Mouse (Mus musculus): ENCODE measurements at regions not wholly inside any gene's neighbourhood (a gene's known extent, or its start where the extent isn't known, plus 50 kb on each side); places are given as distances from the start of the nearest gene placed in this dataset.
"Not testable (repeated sequence)": the region's sequence is repeated elsewhere in the genome, so short reads cannot be mapped to it uniquely, and the experiment has no call there.

DNA sequence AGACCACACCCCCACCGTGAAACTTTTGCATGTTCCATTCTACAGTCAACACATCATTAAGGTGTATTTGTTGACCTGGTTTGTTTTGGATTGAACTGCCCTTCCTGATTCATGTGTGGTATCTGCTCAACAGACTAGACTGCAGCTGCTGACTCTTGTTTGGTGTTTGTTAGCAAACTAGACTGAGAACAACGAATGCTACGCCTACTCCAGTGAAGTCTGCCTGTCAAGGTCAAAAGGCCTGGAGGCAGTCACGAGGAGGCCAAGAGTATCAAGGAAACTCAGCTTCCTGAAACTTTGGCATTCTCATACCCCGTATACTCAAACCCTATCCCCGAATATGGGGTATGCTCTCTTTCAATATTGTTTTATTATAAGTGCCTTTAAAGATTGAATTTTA is 194.2 kb upstream of the Spin1 start:
- not testable (repeated sequence) for TF ChIP-seq GATA1 (IDR thresholded peaks at IDR 0.05; ENCODE audit: borderline replicate concordance, low read length); FLI1 (IDR thresholded peaks at IDR 0.05; ENCODE audit: low read length)
